Mouse (Mus musculus): Measurements from ENCODE around the gene Hspa8. TPM values are rescaled to one million over a fixed set of nuclear protein-coding genes. Genes with fewer than 3 reads are reported as not detected.

Gene Hspa8
- polyA plus RNA-seq, 1 experiment from 2014 or later, result 2,522 TPM

GRCm38 (mm10) chr9:40851515-40851914 is 50.7 kb downstream of the Hspa8 start:
- no peak for TF ChIP-seq CTCF (IDR thresholded peaks at IDR 0.05; ENCODE audit: low read depth)
- Histone ChIP-seq H3K9ac (no peak overlapping the region), H3K36me3 (ENCODE audit: insufficient read depth) (no peaks in the 10 kb centered on the region), H3K27ac (ENCODE audit: low read depth) (no peak overlapping the region), H3K4me2 (no peak overlapping the region), H3K4me1 (ENCODE audit: insufficient read depth) (no peaks in the 10 kb centered on the region), H3K4me3 (ENCODE audit: low read depth, low read length) (no peak overlapping the region), H3K9me3 (ENCODE audit: low read depth, low read length) (no peaks in the 10 kb centered on the region), H3K27me3 (ENCODE audit: insufficient read depth, low read length) (no peaks in the 10 kb centered on the region)
- DNase-seq, result no peak
- ATAC-seq (ENCODE audit: insufficient read depth), result no peak
- 49% methylated on average over 2 of the region's 2 CpGs for WGBS

- no peaks in the 10 kb centered on the region for H3K4me1 ChIP-seq (ENCODE audit: insufficient read depth)
- H3K4me2 ChIP-seq, result peak overlapping the region; percentile 62
- DNase-seq, result peak; percentile 49
- no peak overlapping the region for H3K9ac ChIP-seq
- H3K27ac ChIP-seq (ENCODE audit: low read depth), result no peak overlapping the region
- 9% methylated on average over 21 of the region's 21 CpGs for WGBS
- peak overlapping the region; percentile 27 for H3K4me3 ChIP-seq (ENCODE audit: low read depth, low read length)
- peaks cover 15% of the 10 kb centered on the region; the same call in 1 of the 2 replicates for H3K27me3 ChIP-seq (ENCODE audit: insufficient read depth, low read length)
- ATAC-seq (ENCODE audit: insufficient read depth), result no peak
- H3K9me3 ChIP-seq (ENCODE audit: low read depth, low read length), result no peaks in the 10 kb centered on the region
- H3K36me3 ChIP-seq (ENCODE audit: insufficient read depth), result no peaks in the 10 kb centered on the region
- no peak for TF ChIP-seq CTCF (IDR thresholded peaks at IDR 0.05; ENCODE audit: low read depth)
Measured at GRCm38 (mm10) chr9:40858461-40859160, 57.8 kb downstream of the Hspa8 start.

- H3K27me3 ChIP-seq (ENCODE audit: insufficient read depth, low read length), result peaks cover 15% of the 10 kb centered on the region; the same call in 1 of the 2 replicates
- no peaks in the 10 kb centered on the region for H3K4me1 ChIP-seq (ENCODE audit: insufficient read depth)
- DNase-seq, result no peak
- no peak for ATAC-seq (ENCODE audit: insufficient read depth)
- TF ChIP-seq CTCF (IDR thresholded peaks at IDR 0.05; ENCODE audit: low read depth), result no peak
- H3K36me3 ChIP-seq (ENCODE audit: insufficient read depth), result no peaks in the 10 kb centered on the region
- H3K4me3 ChIP-seq (ENCODE audit: low read depth, low read length), result peak overlapping the region; percentile 27; the same call in 1 of the 2 replicates
- no peak overlapping the region for H3K9ac ChIP-seq
- H3K27ac ChIP-seq (ENCODE audit: low read depth), result no peak overlapping the region
- 4% methylated on average over 9 of the region's 9 CpGs for WGBS
- H3K9me3 ChIP-seq (ENCODE audit: low read depth, low read length), result no peaks in the 10 kb centered on the region
- H3K4me2 ChIP-seq, result peak overlapping the region; percentile 62
Measured at GRCm38 (mm10) chr9:40859196-40859595, 58.4 kb downstream of the Hspa8 start.

Other genes with a start within 250 kb of the Hspa8 start
- not detected in 2 replicates for gene Gm21915, start 130.4 kb upstream of the Hspa8 start, polyA plus RNA-seq (2014; fragmentation: Nextera tagmentation; extraction: Ambion mirVana)
- 20.6 TPM in 2 replicates for gene Clmp, start 115.0 kb upstream of the Hspa8 start, polyA plus RNA-seq (2014; fragmentation: Nextera tagmentation; extraction: Ambion mirVana)
- gene Bsx, start 73.1 kb downstream of the Hspa8 start, polyA plus RNA-seq (2014; fragmentation: Nextera tagmentation; extraction: Ambion mirVana), result not detected in 2 replicates
- 0.30 TPM in 1 of 2 replicates, not detected in the other for gene Jhy, start 163.1 kb downstream of the Hspa8 start, polyA plus RNA-seq (2014; fragmentation: Nextera tagmentation; extraction: Ambion mirVana)
- 0.07 and 0.09 TPM in 2 replicates for gene Crtam, start 203.6 kb downstream of the Hspa8 start, polyA plus RNA-seq (2014; fragmentation: Nextera tagmentation; extraction: Ambion mirVana)